Mouse (Mus musculus) telencephalon, adult 2 months (tissue): ENCODE measurements around the gene Emc10.

Experiments used
- DNase-seq: peaks from one replicate; pipeline ENCODE4 v3.0.0-alpha.2; 2011; ENCODE audit warnings: low read depth, low spot score

The Emc10 gene

GRCm38 (mm10) chr7:44485572-44486195 lies 10.6 kb downstream of the Emc10 start:
- no peak for DNase-seq

DNA sequence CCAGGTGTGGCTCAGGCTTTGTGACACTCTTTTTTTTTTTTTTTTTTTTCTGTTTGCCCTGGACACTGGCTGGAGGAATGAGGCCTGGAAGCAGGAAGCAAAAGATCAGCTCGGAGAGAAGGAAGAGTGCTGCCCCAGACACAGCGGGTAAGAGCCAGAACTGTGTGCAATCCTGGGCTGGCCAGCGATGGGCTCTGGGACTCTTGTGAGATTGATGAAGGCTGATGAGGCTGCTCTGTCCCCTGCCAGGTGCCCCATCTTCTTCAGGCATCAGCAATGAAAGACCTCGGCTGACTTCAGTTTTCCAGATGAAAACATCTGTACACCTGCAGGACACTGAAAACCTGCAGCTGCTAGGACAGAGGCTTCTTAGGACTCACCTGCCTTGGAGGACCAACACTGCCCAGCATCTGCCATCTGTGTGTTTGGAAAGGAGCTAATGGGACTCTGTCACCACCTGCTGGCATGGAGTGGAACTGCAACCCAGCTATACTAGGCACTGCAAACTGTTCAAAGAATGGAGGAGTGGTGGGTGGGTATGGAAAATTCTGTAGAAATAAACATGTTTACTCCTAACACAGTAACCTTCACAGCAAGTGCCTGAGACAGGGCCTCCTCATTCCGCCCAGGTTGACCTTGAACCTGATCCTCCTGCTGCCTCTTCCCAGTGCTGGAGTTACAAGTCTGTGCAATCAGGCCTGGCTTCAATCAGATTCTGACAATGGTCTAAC lies 11.3 kb downstream of the Emc10 start:
- DNase-seq, result peak; percentile 55

DNA sequence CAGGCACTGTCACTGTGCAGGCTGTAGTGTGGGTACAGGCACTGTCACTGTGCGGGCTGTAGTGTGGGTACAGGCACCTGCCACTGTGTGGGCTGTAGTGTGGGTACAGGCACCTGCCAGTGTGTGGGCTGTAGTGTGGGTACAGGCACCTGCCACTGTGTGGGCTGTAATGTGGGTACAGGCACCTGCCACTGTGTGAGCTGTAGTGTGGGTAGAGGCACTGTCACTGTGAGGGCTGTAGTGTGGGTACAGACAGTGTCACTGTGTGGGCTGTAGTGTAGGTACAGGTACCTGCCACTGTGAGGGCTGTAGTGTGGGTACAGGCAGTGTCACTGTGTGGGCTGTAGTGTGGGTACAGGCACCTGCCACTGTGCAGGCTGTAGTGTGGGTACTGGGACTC lies 12.2 kb downstream of the Emc10 start:
- no peak for DNase-seq

DNA sequence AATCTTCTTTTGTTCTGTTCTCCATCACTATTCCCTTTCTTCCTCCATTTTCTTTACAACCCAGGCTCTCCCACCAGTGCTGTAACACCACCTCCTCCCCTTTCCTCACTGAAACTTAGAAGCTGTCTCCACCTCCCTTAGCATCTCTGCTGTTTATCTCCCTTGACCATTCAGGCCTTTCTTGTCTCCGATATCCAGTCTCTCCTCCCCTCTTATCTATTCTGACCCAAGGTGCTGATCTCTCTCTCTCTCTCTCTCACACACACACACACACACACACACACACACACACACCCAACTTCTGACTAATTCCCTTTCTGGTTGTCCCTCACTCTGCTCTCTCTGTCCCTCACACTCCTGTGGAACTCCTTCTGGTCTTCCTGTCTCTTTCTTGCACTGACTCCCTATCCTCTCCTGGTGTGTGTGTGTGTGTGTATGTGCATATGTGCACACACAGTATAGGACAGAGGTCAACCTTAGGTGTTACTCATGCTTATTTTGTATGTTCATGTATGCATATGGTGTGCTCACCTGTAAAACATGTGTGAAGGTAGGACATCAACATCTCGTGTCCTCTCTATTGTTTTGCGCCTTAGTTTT lies 13.4 kb downstream of the Emc10 start:
- no peak for DNase-seq

- no peak for DNase-seq
Measured at GRCm38 (mm10) chr7:44475046-44475614, 21.2 kb downstream of the Emc10 start.

- DNase-seq, result peak; percentile 82
Measured at GRCm38 (mm10) chr7:44474419-44474818, 21.9 kb downstream of the Emc10 start.

DNA sequence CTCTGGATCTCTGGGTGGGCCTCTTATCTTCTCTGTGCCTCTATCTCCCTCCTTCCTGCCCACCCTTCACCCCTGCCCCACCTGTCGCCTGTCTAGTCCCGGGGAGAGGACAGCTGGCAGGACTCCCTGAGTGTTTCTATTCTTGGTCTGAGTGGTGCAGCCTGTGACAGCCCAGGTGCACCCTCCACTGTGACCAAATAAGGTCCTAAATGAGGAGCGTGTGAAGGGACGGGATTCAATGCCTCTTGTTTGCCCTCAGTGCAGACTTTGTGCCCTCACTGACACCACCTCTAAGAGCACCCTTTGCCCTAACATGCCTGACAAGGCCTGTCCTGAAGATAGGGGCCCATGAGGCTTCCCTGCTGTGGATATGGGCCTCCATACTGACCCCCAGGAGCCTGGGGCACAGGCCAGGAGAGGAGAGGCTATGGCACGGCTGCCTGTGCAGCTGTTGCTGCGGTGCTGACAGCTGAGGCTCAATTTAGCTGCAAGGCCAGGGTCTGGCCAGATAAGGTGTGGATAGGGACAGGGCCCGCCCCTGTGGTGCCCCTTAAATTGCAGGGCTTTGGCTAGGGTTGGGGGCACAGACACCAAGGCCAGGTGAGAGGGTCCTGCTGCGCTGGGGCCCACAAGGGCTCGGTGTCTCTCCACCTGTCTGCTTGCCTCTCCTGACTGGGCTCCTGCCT lies 23.2 kb downstream of the Emc10 start:
- DNase-seq, result no peak

- DNase-seq, result no peak
Measured at GRCm38 (mm10) chr7:44472558-44472885, 23.8 kb downstream of the Emc10 start.

- no peak for DNase-seq
Measured at GRCm38 (mm10) chr7:44471880-44472557, 24.3 kb downstream of the Emc10 start.

DNA sequence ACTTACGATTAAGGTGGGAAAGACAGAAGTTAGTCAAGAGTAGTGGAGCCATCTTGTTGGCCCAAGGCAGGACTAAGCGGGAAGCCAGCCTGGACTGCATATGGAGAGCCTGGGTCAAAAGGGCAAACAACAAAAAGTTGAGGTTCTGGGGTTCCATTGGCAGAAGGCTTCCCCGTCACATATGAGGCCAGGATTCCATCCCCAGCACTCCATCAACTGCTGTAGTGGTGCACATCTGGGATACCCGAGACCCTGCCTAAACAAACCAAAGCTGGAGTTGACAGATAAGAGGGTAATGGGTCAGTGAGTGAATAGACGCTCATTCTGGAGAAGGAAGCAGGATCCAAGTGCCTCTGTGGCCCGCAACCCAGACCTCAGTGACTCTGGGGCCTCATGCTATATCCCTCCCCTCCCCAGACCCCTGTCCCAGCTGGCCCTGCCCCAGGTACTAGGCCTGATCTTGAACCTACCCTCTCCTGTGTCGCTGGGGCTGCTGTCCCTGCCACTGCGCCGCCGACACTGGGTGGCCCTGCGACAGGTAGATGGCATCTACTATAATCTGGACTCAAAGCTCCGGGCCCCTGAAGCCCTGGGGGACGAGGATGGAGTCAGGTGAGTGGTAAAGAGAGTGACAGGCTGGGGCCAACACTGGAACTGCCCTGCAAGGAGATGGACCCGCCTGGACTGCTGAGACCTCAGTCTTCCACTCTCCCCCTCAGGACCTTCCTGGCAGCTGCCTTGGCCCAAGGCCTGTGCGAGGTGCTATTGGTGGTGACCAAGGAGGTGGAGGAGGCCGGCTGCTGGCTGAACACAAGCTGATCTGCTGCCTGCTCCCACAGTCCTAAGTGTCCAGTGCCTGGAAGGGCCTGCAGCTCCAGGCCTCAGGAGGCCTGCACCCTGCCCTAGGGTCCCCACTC lies 25.4 kb downstream of the Emc10 start:
- no peak for DNase-seq

DNA sequence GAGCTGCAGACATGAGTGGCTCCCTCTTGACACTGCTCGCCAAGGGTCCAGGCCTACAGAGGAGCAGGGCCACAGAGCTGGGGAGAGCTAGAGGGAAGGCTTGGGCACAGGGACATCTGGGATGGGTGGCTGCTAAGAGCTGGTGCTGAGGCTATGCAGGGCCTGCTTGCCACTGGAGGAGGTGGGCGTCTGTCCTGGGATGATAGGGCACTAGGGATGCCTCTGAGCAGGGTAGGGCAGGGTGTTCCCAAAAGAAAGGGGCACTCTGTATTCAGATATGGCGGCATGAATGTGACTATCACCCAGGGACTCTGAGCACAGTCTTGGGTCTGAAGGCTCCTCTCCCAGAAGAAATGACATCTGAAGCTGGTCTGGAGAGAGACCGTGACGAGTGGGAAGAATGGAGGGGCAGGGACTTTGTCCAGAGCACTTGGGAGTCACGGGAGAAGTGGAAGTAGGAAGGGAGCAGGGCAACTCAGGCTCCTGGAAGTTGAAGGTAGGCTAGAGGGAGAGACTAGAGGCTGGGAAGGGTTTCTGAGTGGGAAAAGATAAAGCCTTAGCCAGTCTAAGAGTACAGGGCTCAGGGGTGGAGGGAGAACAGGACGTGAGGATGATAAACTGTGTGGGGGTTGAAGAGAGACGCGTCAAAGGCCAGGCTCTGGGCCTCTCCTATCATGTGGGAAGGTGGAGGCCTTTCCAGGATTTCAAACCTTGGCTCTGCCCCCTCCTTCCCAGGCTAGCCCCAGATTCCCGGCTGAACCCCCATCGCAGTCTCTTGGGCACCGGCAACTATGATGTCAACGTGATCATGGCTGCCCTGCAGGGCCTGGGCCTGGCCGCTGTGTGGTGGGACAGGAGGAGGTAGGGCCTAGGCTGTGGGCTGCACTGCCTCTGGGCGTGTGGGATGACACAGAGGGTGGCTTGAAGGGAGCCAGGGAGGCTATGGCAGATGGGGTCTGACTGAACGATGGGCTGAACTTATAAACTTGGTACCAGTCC lies 26.4 kb downstream of the Emc10 start:
- DNase-seq, result no peak

- DNase-seq, result no peak
Measured at GRCm38 (mm10) chr7:44468644-44469285, 27.6 kb downstream of the Emc10 start.

DNA sequence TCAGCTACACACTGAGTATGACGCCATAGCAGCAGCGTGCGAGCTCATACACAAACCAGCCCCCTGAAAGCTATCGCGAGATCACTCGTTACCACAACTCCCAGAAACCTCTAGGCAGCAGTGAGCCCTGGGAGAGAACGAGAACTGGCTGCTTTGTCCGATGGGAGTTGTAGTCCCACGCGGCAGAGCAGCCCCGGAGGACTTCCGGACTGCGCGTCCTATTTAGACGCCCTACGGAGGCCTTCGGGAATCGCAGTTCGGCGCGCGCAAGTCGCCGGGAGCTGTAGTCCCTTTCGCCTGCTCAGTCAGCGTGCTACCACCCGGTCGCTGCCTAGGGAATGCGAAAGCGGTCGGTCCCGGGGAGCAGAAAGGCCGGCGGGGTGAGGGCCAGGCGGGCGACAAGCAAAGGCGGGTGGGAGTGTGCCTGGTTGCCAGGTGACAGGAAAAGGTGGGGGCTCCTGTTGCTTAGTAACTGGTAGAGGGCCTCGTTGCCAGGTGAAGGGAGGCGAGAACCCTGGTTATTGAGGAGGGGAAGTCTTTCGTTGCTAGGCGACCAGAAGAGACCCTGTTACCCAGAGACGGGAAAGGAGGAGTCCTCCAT lies 28.4 kb downstream of the Emc10 start, which contains the start of gene Josd2:
Josd2 (plus strand) TSS at position 170 of the 601 bp plus-strand sequence.
- peak; percentile 99 for DNase-seq

DNA sequence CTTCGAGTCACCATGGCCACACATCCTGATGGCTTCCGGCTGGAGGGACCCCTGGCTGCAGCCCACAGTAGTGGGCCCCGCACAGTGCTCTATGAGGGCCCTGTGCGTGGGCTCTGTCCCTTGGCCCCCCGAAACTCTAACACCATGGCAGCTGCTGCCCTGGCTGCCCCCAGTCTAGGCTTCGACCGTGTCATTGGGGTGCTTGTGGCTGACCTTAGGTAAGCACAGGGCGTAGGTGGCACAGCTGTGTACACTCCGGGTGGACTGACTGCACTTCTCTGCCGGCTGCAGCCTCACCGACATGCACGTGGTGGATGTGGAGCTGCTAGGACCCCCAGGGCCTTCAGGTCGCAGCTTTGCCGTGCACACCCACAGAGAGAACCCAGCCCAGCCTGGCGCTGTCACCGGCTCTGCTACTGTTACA lies 29.4 kb downstream of the Emc10 start:
- no peak for DNase-seq

GRCm38 (mm10) chr7:44466006-44466887 lies 30.1 kb downstream of the Emc10 start:
- no peak for DNase-seq

- DNase-seq, result no peak
Measured at GRCm38 (mm10) chr7:44465111-44465510, 31.2 kb downstream of the Emc10 start, which contains the start of gene Aspdh. Gene Aspdh, plus strand, starts transcription at chr7:44465391.

DNA sequence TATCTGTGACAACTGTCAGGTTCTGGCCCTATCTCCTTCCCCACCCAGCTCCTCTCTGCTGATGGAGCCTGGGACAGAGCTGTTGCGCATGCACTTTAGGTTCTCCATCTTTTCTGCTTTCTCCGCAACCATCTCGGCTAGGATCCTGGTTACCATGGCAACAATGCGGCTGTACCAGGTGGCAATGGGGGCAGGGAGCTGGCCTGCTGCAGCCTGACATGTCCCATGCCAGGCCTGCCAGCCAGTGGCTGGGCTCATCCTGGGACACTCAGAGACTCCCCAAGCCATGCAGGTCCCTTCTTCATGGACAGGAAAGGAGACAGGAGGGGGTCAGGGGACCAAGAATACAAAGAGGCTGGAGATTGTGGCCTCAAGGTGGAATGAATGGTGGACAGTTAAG lies 31.8 kb downstream of the Emc10 start:
- DNase-seq, result peak; percentile 82
